Mouse (Mus musculus): ENCODE measurements at regions not wholly inside any gene's neighbourhood (a gene's known extent, or its start where the extent isn't known, plus 50 kb on each side); places are given as distances from the start of the nearest gene placed in this dataset.

GRCm38 (mm10) chr12:39048441-39048840, 269.3 kb downstream of the Etv1 start:
- H3K27ac ChIP-seq (ENCODE audit: low read length), result no peak overlapping the region
- no peaks in the 10 kb centered on the region for H3K36me3 ChIP-seq (ENCODE audit: control insufficient read depth, insufficient read depth, low read length)
- H3K9me3 ChIP-seq (replicated peaks; ENCODE audit: control insufficient read depth, low read length, poor library complexity, severe bottlenecking), result no peaks in the 10 kb centered on the region
- H3K27me3 ChIP-seq (ENCODE audit: control insufficient read depth, insufficient read depth, low read depth, low read length), result no peaks in the 10 kb centered on the region
- no peak overlapping the region for H3K9ac ChIP-seq (ENCODE audit: low read depth, low read length)
- H3K4me3 ChIP-seq (ENCODE audit: low read depth, low read length), result no peak overlapping the region
- H3K4me1 ChIP-seq (ENCODE audit: control insufficient read depth, insufficient read depth, low read length), result no peaks in the 10 kb centered on the region
- ATAC-seq, result no peak
- WGBS, result 60% methylated on average over 6 of the region's 6 CpGs
- H3K4me2 ChIP-seq (ENCODE audit: low read length), result no peak overlapping the region

- WGBS, result 85% methylated on average over 1 of the region's 1 CpGs
- Histone ChIP-seq H3K4me1 (ENCODE audit: control insufficient read depth, insufficient read depth, low read length) (no peaks in the 10 kb centered on the region), H3K9ac (ENCODE audit: low read depth, low read length) (no peak overlapping the region), H3K4me2 (ENCODE audit: low read length) (no peak overlapping the region), H3K4me3 (ENCODE audit: low read depth, low read length) (no peak overlapping the region), H3K27ac (ENCODE audit: low read length) (no peak overlapping the region), H3K36me3 (ENCODE audit: control insufficient read depth, insufficient read depth, low read length) (no peaks in the 10 kb centered on the region), H3K9me3 (replicated peaks; ENCODE audit: control insufficient read depth, low read length, poor library complexity, severe bottlenecking) (no peaks in the 10 kb centered on the region), H3K27me3 (ENCODE audit: control insufficient read depth, insufficient read depth, low read depth, low read length) (no peaks in the 10 kb centered on the region)
- ATAC-seq, result no peak
Observed at GRCm38 (mm10) chr12:39048958-39049357, 269.8 kb downstream of the Etv1 start.

GRCm38 (mm10) chr12:39070331-39071045, 291.3 kb downstream of the Etv1 start:
- no peak for ATAC-seq
- no peak overlapping the region for H3K4me2 ChIP-seq (ENCODE audit: low read length)
- no peak overlapping the region for H3K9ac ChIP-seq (ENCODE audit: low read depth, low read length)
- H3K27ac ChIP-seq (ENCODE audit: low read length), result no peak overlapping the region
- 78% methylated on average over 4 of the region's 4 CpGs for WGBS
- H3K9me3 ChIP-seq (replicated peaks; ENCODE audit: control insufficient read depth, low read length, poor library complexity, severe bottlenecking), result no peaks in the 10 kb centered on the region
- no peak overlapping the region for H3K4me3 ChIP-seq (ENCODE audit: low read depth, low read length)
- H3K4me1 ChIP-seq (ENCODE audit: control insufficient read depth, insufficient read depth, low read length), result no peaks in the 10 kb centered on the region
- no peaks in the 10 kb centered on the region for H3K36me3 ChIP-seq (ENCODE audit: control insufficient read depth, insufficient read depth, low read length)
- no peaks in the 10 kb centered on the region for H3K27me3 ChIP-seq (ENCODE audit: control insufficient read depth, insufficient read depth, low read depth, low read length)

GRCm38 (mm10) chr12:39073289-39074022, 294.3 kb downstream of the Etv1 start:
- Histone ChIP-seq H3K4me2 (ENCODE audit: low read length) (no peak overlapping the region), H3K9me3 (replicated peaks; ENCODE audit: control insufficient read depth, low read length, poor library complexity, severe bottlenecking) (no peaks in the 10 kb centered on the region), H3K27ac (ENCODE audit: low read length) (no peak overlapping the region), H3K9ac (ENCODE audit: low read depth, low read length) (no peak overlapping the region), H3K4me3 (ENCODE audit: low read depth, low read length) (no peak overlapping the region), H3K27me3 (ENCODE audit: control insufficient read depth, insufficient read depth, low read depth, low read length) (no peaks in the 10 kb centered on the region), H3K36me3 (ENCODE audit: control insufficient read depth, insufficient read depth, low read length) (no peaks in the 10 kb centered on the region), H3K4me1 (ENCODE audit: control insufficient read depth, insufficient read depth, low read length) (no peaks in the 10 kb centered on the region)
- peak; percentile 70 for ATAC-seq
- WGBS, result 74% methylated on average over 15 of the region's 15 CpGs

GRCm38 (mm10) chr12:39086285-39086684, 307.1 kb downstream of the Etv1 start:
- Histone ChIP-seq H3K4me1 (ENCODE audit: control insufficient read depth, insufficient read depth, low read length) (no peaks in the 10 kb centered on the region), H3K36me3 (ENCODE audit: control insufficient read depth, insufficient read depth, low read length) (no peaks in the 10 kb centered on the region), H3K4me3 (ENCODE audit: low read depth, low read length) (no peak overlapping the region), H3K27ac (ENCODE audit: low read length) (no peak overlapping the region), H3K9ac (ENCODE audit: low read depth, low read length) (no peak overlapping the region), H3K9me3 (replicated peaks; ENCODE audit: control insufficient read depth, low read length, poor library complexity, severe bottlenecking) (no peaks in the 10 kb centered on the region), H3K27me3 (ENCODE audit: control insufficient read depth, insufficient read depth, low read depth, low read length) (no peaks in the 10 kb centered on the region), H3K4me2 (ENCODE audit: low read length) (no peak overlapping the region)
- ATAC-seq, result no peak
- 93% methylated on average over 4 of the region's 4 CpGs for WGBS

- no peak overlapping the region for H3K4me3 ChIP-seq (ENCODE audit: low read depth, low read length)
- H3K36me3 ChIP-seq (ENCODE audit: control insufficient read depth, insufficient read depth, low read length), result no peaks in the 10 kb centered on the region
- H3K27ac ChIP-seq (ENCODE audit: low read length), result no peak overlapping the region
- H3K4me2 ChIP-seq (ENCODE audit: low read length), result no peak overlapping the region
- H3K4me1 ChIP-seq (ENCODE audit: control insufficient read depth, insufficient read depth, low read length), result no peaks in the 10 kb centered on the region
- no peak for ATAC-seq
- 16% methylated on average over 5 of the region's 5 CpGs for WGBS
- no peak overlapping the region for H3K9ac ChIP-seq (ENCODE audit: low read depth, low read length)
- no peaks in the 10 kb centered on the region for H3K9me3 ChIP-seq (replicated peaks; ENCODE audit: control insufficient read depth, low read length, poor library complexity, severe bottlenecking)
- no peaks in the 10 kb centered on the region for H3K27me3 ChIP-seq (ENCODE audit: control insufficient read depth, insufficient read depth, low read depth, low read length)
Observed at GRCm38 (mm10) chr12:39094638-39095230, 315.6 kb downstream of the Etv1 start.

- ATAC-seq, result no peak
- no peaks in the 10 kb centered on the region; the same call in 1 of the 2 replicates for H3K9me3 ChIP-seq (replicated peaks; ENCODE audit: control insufficient read depth, low read length, poor library complexity, severe bottlenecking)
- no peaks in the 10 kb centered on the region for H3K4me1 ChIP-seq (ENCODE audit: control insufficient read depth, insufficient read depth, low read length)
- WGBS, result 85% methylated on average over 3 of the region's 3 CpGs
- H3K9ac ChIP-seq (ENCODE audit: low read depth, low read length), result no peak overlapping the region
- H3K4me3 ChIP-seq (ENCODE audit: low read depth, low read length), result no peak overlapping the region
- H3K4me2 ChIP-seq (ENCODE audit: low read length), result no peak overlapping the region
- H3K27ac ChIP-seq (ENCODE audit: low read length), result no peak overlapping the region
- H3K36me3 ChIP-seq (ENCODE audit: control insufficient read depth, insufficient read depth, low read length), result no peaks in the 10 kb centered on the region
- H3K27me3 ChIP-seq (ENCODE audit: control insufficient read depth, insufficient read depth, low read depth, low read length), result no peaks in the 10 kb centered on the region
Observed at GRCm38 (mm10) chr12:39123391-39124095, 344.4 kb downstream of the Etv1 start.

GRCm38 (mm10) chr12:39154689-39155088, 375.5 kb downstream of the Etv1 start:
- H3K4me2 ChIP-seq (ENCODE audit: low read length), result no peak overlapping the region
- H3K27me3 ChIP-seq (ENCODE audit: control insufficient read depth, insufficient read depth, low read depth, low read length), result no peaks in the 10 kb centered on the region
- ATAC-seq, result no peak
- no peak overlapping the region for H3K27ac ChIP-seq (ENCODE audit: low read length)
- no peaks in the 10 kb centered on the region for H3K9me3 ChIP-seq (replicated peaks; ENCODE audit: control insufficient read depth, low read length, poor library complexity, severe bottlenecking)
- H3K4me1 ChIP-seq (ENCODE audit: control insufficient read depth, insufficient read depth, low read length), result no peaks in the 10 kb centered on the region
- no peak overlapping the region for H3K4me3 ChIP-seq (ENCODE audit: low read depth, low read length)
- no peaks in the 10 kb centered on the region for H3K36me3 ChIP-seq (ENCODE audit: control insufficient read depth, insufficient read depth, low read length)
- H3K9ac ChIP-seq (ENCODE audit: low read depth, low read length), result no peak overlapping the region
- WGBS, result 68% methylated on average over 6 of the region's 6 CpGs
